Mouse (Mus musculus) hindbrain, embryonic 10.5 days (tissue): ENCODE measurements around the gene Ccdc91. TPM values are rescaled to one million over a fixed set of nuclear protein-coding genes. Genes with fewer than 3 reads are reported as not detected.

Source experiments
- DNase-seq: peaks from one replicate; pipeline ENCODE4 v3.0.0-alpha.2; 2017; ENCODE audit warnings: low spot score
- H3K27ac ChIP-seq: fragments of 300-500 bp; sonication (generic); 2 replicates; pipeline ENCODE4 v1.5.1; 2016; ENCODE audit warnings: mild to moderate bottlenecking, moderate library complexity
- H3K27me3 ChIP-seq: fragments of 300-500 bp; sonication (generic); 2 replicates; pipeline ENCODE4 v1.6.1; 2016; ENCODE audit warnings: mild to moderate bottlenecking; ENCODE audit not compliant: poor library complexity, insufficient read depth, severe bottlenecking
- H3K36me3 ChIP-seq: fragments of 300-500 bp; sonication (generic); 2 replicates; pipeline ENCODE4 v1.6.1; 2016; ENCODE audit warnings: mild to moderate bottlenecking, moderate library complexity
- H3K4me1 ChIP-seq: fragments of 300-500 bp; sonication (generic); replicated peaks from 2 replicates; pipeline ENCODE4 v1.6.1; 2016; ENCODE audit warnings: mild to moderate bottlenecking
- H3K4me3 ChIP-seq: fragments of 300-500 bp; sonication (generic); 2 replicates; pipeline ENCODE4 v1.5.1; 2016; ENCODE audit warnings: mild to moderate bottlenecking, moderate library complexity
- H3K9me3 ChIP-seq: fragments of 300-500 bp; sonication (generic); 2 replicates; pipeline ENCODE4 v1.6.1; 2016; ENCODE audit warnings: mild to moderate bottlenecking, moderate library complexity
- WGBS: fragments of 180-500 bp; shearing (Covaris S2); methylation state at CpG from one replicate; pipeline ENCODE4 v1.1.7; 2016; 5-methylcytosine and 5-hydroxymethylcytosine counted together
- polyA plus RNA-seq: library from polyadenylated mRNA; unstranded; fragments of >200 nt; fragmentation: Nextera tagmentation; extraction: Ambion mirVana; gene quantifications from 2 replicates; pipeline ENCODE4 v1.2.1, GENCODE M21; 2016

Gene Ccdc91
- polyA plus RNA-seq: 29.4 and 31.2 TPM in 2 replicates

- peak; percentile 92 for DNase-seq
- under 1% methylated on average over 78 of the region's 78 CpGs for WGBS
Measured at GRCm38 (mm10) chr6:147475727-147476613, at the start of gene Ccdc91. Gene Ccdc91, plus strand, starts transcription at chr6:147475828.

GRCm38 (mm10) chr6:147426927-147427487 is 48.6 kb upstream of the Ccdc91 start:
- Histone ChIP-seq H3K9me3 (no peaks in the 10 kb centered on the region), H3K4me1 (no peaks in the 10 kb centered on the region), H3K27me3 (no peaks in the 10 kb centered on the region), H3K27ac (no peak overlapping the region), H3K4me3 (no peak overlapping the region), H3K36me3 (no peaks in the 10 kb centered on the region)
- WGBS: 93% methylated on average over 11 of the region's 11 CpGs
- DNase-seq: no peak

More at GRCm38 (mm10) chr6:147475727-147476613, at the start of gene Ccdc91:
- H3K36me3 ChIP-seq: no peaks in the 10 kb centered on the region
- peak within 1 kb of the TSS; percentile 95 for H3K27ac ChIP-seq
- H3K4me1 ChIP-seq: peaks cover 14% of the 10 kb centered on the region
- peak within 1 kb of the TSS; percentile 87 for H3K4me3 ChIP-seq
- no peaks in the 10 kb centered on the region for H3K27me3 ChIP-seq
- H3K9me3 ChIP-seq: no peaks in the 10 kb centered on the region

GRCm38 (mm10) chr6:147455775-147456174 is 19.9 kb upstream of the Ccdc91 start:
- H3K9me3 ChIP-seq: no peaks in the 10 kb centered on the region; the same call in 1 of the 2 replicates
- no peak for DNase-seq
- 89% methylated on average over 5 of the region's 5 CpGs for WGBS
- no peaks in the 10 kb centered on the region for H3K36me3 ChIP-seq
- no peaks in the 10 kb centered on the region for H3K4me1 ChIP-seq
- H3K27ac ChIP-seq: no peak overlapping the region
- H3K4me3 ChIP-seq: no peak overlapping the region
- no peaks in the 10 kb centered on the region for H3K27me3 ChIP-seq

GRCm38 (mm10) chr6:147458637-147459301 is 16.9 kb upstream of the Ccdc91 start:
- Histone ChIP-seq H3K4me1 (no peaks in the 10 kb centered on the region), H3K27me3 (no peaks in the 10 kb centered on the region), H3K36me3 (no peaks in the 10 kb centered on the region), H3K4me3 (no peak overlapping the region), H3K9me3 (no peaks in the 10 kb centered on the region; the same call in 1 of the 2 replicates), H3K27ac (no peak overlapping the region)
- no peak for DNase-seq
- 88% methylated on average over 11 of the region's 11 CpGs for WGBS

GRCm38 (mm10) chr6:147470016-147470415 is 5.6 kb upstream of the Ccdc91 start:
- no peak overlapping the region for H3K4me3 ChIP-seq
- no peaks in the 10 kb centered on the region for H3K4me1 ChIP-seq
- H3K27ac ChIP-seq: no peak overlapping the region
- H3K27me3 ChIP-seq: no peaks in the 10 kb centered on the region
- DNase-seq: no peak
- H3K9me3 ChIP-seq: no peaks in the 10 kb centered on the region
- 79% methylated on average over 5 of the region's 5 CpGs for WGBS
- no peaks in the 10 kb centered on the region for H3K36me3 ChIP-seq

- H3K36me3 ChIP-seq: no peaks in the 10 kb centered on the region
- H3K4me1 ChIP-seq: peaks cover 8% of the 10 kb centered on the region
- 96% methylated on average over 5 of the region's 5 CpGs for WGBS
- H3K9me3 ChIP-seq: no peaks in the 10 kb centered on the region
- H3K27ac ChIP-seq: no peak overlapping the region
- no peaks in the 10 kb centered on the region for H3K27me3 ChIP-seq
- no peak overlapping the region for H3K4me3 ChIP-seq
- no peak for DNase-seq
Measured at GRCm38 (mm10) chr6:147481141-147481540, 5.5 kb downstream of the Ccdc91 start.

GRCm38 (mm10) chr6:147490120-147490519 is 14.5 kb downstream of the Ccdc91 start:
- 93% methylated on average over 3 of the region's 3 CpGs for WGBS
- Histone ChIP-seq H3K27ac (no peak overlapping the region), H3K36me3 (no peaks in the 10 kb centered on the region), H3K4me3 (no peak overlapping the region), H3K4me1 (no peaks in the 10 kb centered on the region), H3K9me3 (no peaks in the 10 kb centered on the region), H3K27me3 (no peaks in the 10 kb centered on the region)
- DNase-seq: no peak

GRCm38 (mm10) chr6:147492551-147492950 is 16.9 kb downstream of the Ccdc91 start:
- 91% methylated on average over 4 of the region's 4 CpGs for WGBS
- no peaks in the 10 kb centered on the region for H3K9me3 ChIP-seq
- H3K27me3 ChIP-seq: no peaks in the 10 kb centered on the region
- H3K4me3 ChIP-seq: no peak overlapping the region
- no peak overlapping the region for H3K27ac ChIP-seq
- H3K36me3 ChIP-seq: no peaks in the 10 kb centered on the region
- no peak for DNase-seq
- no peaks in the 10 kb centered on the region for H3K4me1 ChIP-seq

- no peaks in the 10 kb centered on the region for H3K9me3 ChIP-seq
- no peak overlapping the region for H3K4me3 ChIP-seq
- 89% methylated on average over 3 of the region's 3 CpGs for WGBS
- no peaks in the 10 kb centered on the region for H3K4me1 ChIP-seq
- H3K27me3 ChIP-seq: no peaks in the 10 kb centered on the region
- no peak overlapping the region for H3K27ac ChIP-seq
- no peak for DNase-seq
- no peaks in the 10 kb centered on the region for H3K36me3 ChIP-seq
Measured at GRCm38 (mm10) chr6:147501439-147501838, 25.8 kb downstream of the Ccdc91 start.

GRCm38 (mm10) chr6:147506074-147506473 is 30.4 kb downstream of the Ccdc91 start:
- Histone ChIP-seq H3K36me3 (no peaks in the 10 kb centered on the region), H3K27me3 (no peaks in the 10 kb centered on the region), H3K9me3 (no peaks in the 10 kb centered on the region), H3K27ac (no peak overlapping the region), H3K4me1 (no peaks in the 10 kb centered on the region), H3K4me3 (no peak overlapping the region)
- WGBS: 85% methylated on average over 9 of the region's 9 CpGs
- DNase-seq: no peak

- WGBS: 91% methylated on average over 10 of the region's 10 CpGs
- H3K4me1 ChIP-seq: no peaks in the 10 kb centered on the region
Measured at GRCm38 (mm10) chr6:147506496-147506895, 30.9 kb downstream of the Ccdc91 start.

GRCm38 (mm10) chr6:147507186-147507585 is 31.6 kb downstream of the Ccdc91 start:
- H3K36me3 ChIP-seq: no peaks in the 10 kb centered on the region
- WGBS: 88% methylated on average over 6 of the region's 6 CpGs
- no peaks in the 10 kb centered on the region for H3K4me1 ChIP-seq
- H3K27me3 ChIP-seq: no peaks in the 10 kb centered on the region
- no peak overlapping the region for H3K4me3 ChIP-seq
- no peaks in the 10 kb centered on the region for H3K9me3 ChIP-seq
- DNase-seq: no peak
- no peak overlapping the region for H3K27ac ChIP-seq

More at GRCm38 (mm10) chr6:147506496-147506895, 30.9 kb downstream of the Ccdc91 start:
- H3K36me3 ChIP-seq: no peaks in the 10 kb centered on the region
- DNase-seq: no peak
- H3K9me3 ChIP-seq: no peaks in the 10 kb centered on the region
- H3K4me3 ChIP-seq: no peak overlapping the region
- no peak overlapping the region for H3K27ac ChIP-seq
- no peaks in the 10 kb centered on the region for H3K27me3 ChIP-seq

GRCm38 (mm10) chr6:147510516-147510915 is 34.9 kb downstream of the Ccdc91 start:
- peaks cover 8% of the 10 kb centered on the region; the same call in 1 of the 2 replicates for H3K36me3 ChIP-seq
- 87% methylated on average over 2 of the region's 2 CpGs for WGBS
- no peaks in the 10 kb centered on the region for H3K27me3 ChIP-seq
- H3K9me3 ChIP-seq: no peaks in the 10 kb centered on the region; the same call in 1 of the 2 replicates
- H3K27ac ChIP-seq: no peak overlapping the region
- no peak overlapping the region for H3K4me3 ChIP-seq
- no peak for DNase-seq
- H3K4me1 ChIP-seq: no peaks in the 10 kb centered on the region
